Comparison of ENCODE assay signal across 12 mouse cellular contexts in the genomic region with DNA sequence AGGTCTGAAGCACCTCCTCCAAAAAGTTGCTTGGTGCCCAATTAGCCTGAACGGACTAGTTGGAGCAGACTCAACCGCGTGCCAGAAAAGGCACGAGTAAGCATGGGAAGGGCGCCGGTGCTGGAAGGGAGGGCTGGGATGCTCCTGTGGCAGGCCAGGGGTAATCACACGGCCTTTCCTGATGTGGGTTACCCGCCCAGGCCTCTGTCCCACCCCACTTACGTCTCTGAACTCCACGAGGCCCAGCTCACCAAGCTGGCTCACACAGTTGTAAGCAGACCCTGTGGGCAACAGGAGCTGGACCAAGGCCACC. TPM values are rescaled to one million over a fixed set of nuclear protein-coding genes. Genes with fewer than 3 reads are reported as not detected.
DNase-seq lines count a peak whose midpoint lies in the region; ATAC-seq and TF ChIP-seq lines count a peak whose summit lies in the region.
"Had no signal": no experiment of that assay in that cellular context is flagged by ENCODE, and none has a peak within 500 bp of the region (broad histone marks: within the 10 kb centered on the region; RNA-seq: fewer than 3 reads in every experiment).

No protein-coding gene starts in this region.

- no peak for DNase-seq in heart, adult 18-20 months
- DNase-seq in lung, postnatal 0 days (ENCODE audit: low spot score), result no peak
- no peak for DNase-seq in lung, adult 2 months
- no peak for DNase-seq in left cerebral cortex, postnatal 25 days (ENCODE audit: low spot score in 2 of 2)
- no peak for DNase-seq in gastrocnemius, postnatal 10 days
- DNase-seq: cerebellum, postnatal 14 days; layer of hippocampus, postnatal 36 days; lung, postnatal 36 days had no signal

- no peak overlapping the region for H3K9ac ChIP-seq in heart, embryonic 14.5 days (ENCODE audit: low read length)
- H3K9ac ChIP-seq in lung, postnatal 0 days (replicated peaks; ENCODE audit: low read depth), result no peak overlapping the region
- H3K9ac ChIP-seq in intestine, postnatal 0 days (ENCODE audit: low read depth, low read length), result no peak overlapping the region
- H3K9ac ChIP-seq in stomach, embryonic 15.5 days, result no peak overlapping the region

- TF ChIP-seq POLR2A in lung, adult 2 months (IDR thresholded peaks at IDR 0.05; ENCODE audit: borderline replicate concordance, extremely low read depth, low read depth, low read length), result no peak

- no peak for ATAC-seq in heart, embryonic 14.5 days (ENCODE audit: insufficient number of reproducible peaks, insufficient read depth, low FRiP score, low read depth)
- ATAC-seq in lung, postnatal 0 days, result no peak
- no peak for ATAC-seq in intestine, postnatal 0 days
- ATAC-seq in stomach, embryonic 15.5 days (ENCODE audit: insufficient read depth, low FRiP score, low read depth), result no peak
- ATAC-seq: CD4-positive, CD25-positive, alpha-beta regulatory T cell, adult 4 months had no signal

- no peaks in the 10 kb centered on the region for H3K27me3 ChIP-seq in heart, embryonic 14.5 days (ENCODE audit: control insufficient read depth, insufficient read depth, low read length)
- H3K27me3 ChIP-seq in lung, postnatal 0 days (replicated peaks; ENCODE audit: insufficient read depth, low read length), result no peaks in the 10 kb centered on the region
- no peaks in the 10 kb centered on the region for H3K27me3 ChIP-seq in intestine, postnatal 0 days (replicated peaks; ENCODE audit: control insufficient read depth, insufficient read depth, low read length)
- no peaks in the 10 kb centered on the region for H3K27me3 ChIP-seq in stomach, embryonic 15.5 days (replicated peaks)

- no peak for TF ChIP-seq CTCF in lung, postnatal 0 days (IDR thresholded peaks at IDR 0.05)
- TF ChIP-seq CTCF in lung, adult 2 months (IDR thresholded peaks at IDR 0.05; ENCODE audit: insufficient read depth, low read length), result no peak
- TF ChIP-seq CTCF in intestine, postnatal 0 days (IDR thresholded peaks at IDR 0.05; ENCODE audit: low read depth), result no peak

- no peak for TF ChIP-seq EP300 in lung, postnatal 0 days (IDR thresholded peaks at IDR 0.05)

- intact Hi-C loops in left cerebral cortex, postnatal 25 days (cut with DNase I), result no loop called here

- H3K36me3 ChIP-seq in heart, embryonic 14.5 days (ENCODE audit: control insufficient read depth, insufficient read depth, low read length), result peaks cover 51% of the 10 kb centered on the region
- H3K36me3 ChIP-seq in lung, postnatal 0 days (ENCODE audit: insufficient read depth, low read length), result peaks cover 22% of the 10 kb centered on the region
- peaks cover 41% of the 10 kb centered on the region for H3K36me3 ChIP-seq in intestine, postnatal 0 days (ENCODE audit: control insufficient read depth, insufficient read depth)
- peaks cover 25% of the 10 kb centered on the region for H3K36me3 ChIP-seq in stomach, embryonic 15.5 days

- H3K4me3 ChIP-seq in heart, embryonic 14.5 days (ENCODE audit: control insufficient read depth in 1 of 2, insufficient read depth in 1 of 2, low read depth in 1 of 2, low read length in 2 of 2), result no peak overlapping the region
- H3K4me3 ChIP-seq in lung, postnatal 0 days (ENCODE audit: low read depth, low read length), result no peak overlapping the region
- H3K4me3 ChIP-seq in lung, adult 2 months (replicated peaks; ENCODE audit: extremely low read depth, low read depth, low read length), result no peak overlapping the region
- no peak overlapping the region for H3K4me3 ChIP-seq in intestine, postnatal 0 days (ENCODE audit: low read depth, low read length)
- no peak overlapping the region for H3K4me3 ChIP-seq in stomach, embryonic 15.5 days (replicated peaks)

- H3K9me3 ChIP-seq in heart, embryonic 14.5 days (ENCODE audit: control insufficient read depth, low read length), result no peaks in the 10 kb centered on the region
- H3K9me3 ChIP-seq in lung, postnatal 0 days (ENCODE audit: low read length), result no peaks in the 10 kb centered on the region
- H3K9me3 ChIP-seq in intestine, postnatal 0 days (ENCODE audit: control insufficient read depth), result no peaks in the 10 kb centered on the region
- H3K9me3 ChIP-seq in stomach, embryonic 15.5 days, result no peaks in the 10 kb centered on the region

- peaks cover 15 to 18% of the 10 kb centered on the region in 2 experiments; a peak in 3 of 4 replicates for H3K4me1 ChIP-seq in heart, embryonic 14.5 days (ENCODE audit: control insufficient read depth in 2 of 2, insufficient read depth in 2 of 2, low read length in 2 of 2)
- H3K4me1 ChIP-seq in lung, postnatal 0 days (ENCODE audit: insufficient read depth, low read depth, low read length), result peaks cover 15% of the 10 kb centered on the region
- H3K4me1 ChIP-seq in lung, adult 2 months (ENCODE audit: control insufficient read depth, insufficient read depth, low read length), result peaks cover 12% of the 10 kb centered on the region
- peaks cover 13% of the 10 kb centered on the region; the same call in 1 of the 2 replicates for H3K4me1 ChIP-seq in intestine, postnatal 0 days (replicated peaks; ENCODE audit: control insufficient read depth, insufficient read depth, low read length)
- peaks cover 34% of the 10 kb centered on the region for H3K4me1 ChIP-seq in stomach, embryonic 15.5 days

- H3K27ac ChIP-seq in heart, embryonic 14.5 days (replicated peaks in 1 of 2; ENCODE audit: control insufficient read depth in 1 of 2, insufficient read depth in 1 of 2, low read depth in 2 of 2, low read length in 2 of 2), result peak overlapping the region in 1 of 2 experiments; percentile 82; a peak in 1 of 4 replicates
- peak overlapping the region; percentile 68 for H3K27ac ChIP-seq in lung, postnatal 0 days (ENCODE audit: low read length)
- no peak overlapping the region for H3K27ac ChIP-seq in intestine, postnatal 0 days (ENCODE audit: low read depth, low read length)
- H3K27ac ChIP-seq in stomach, embryonic 15.5 days, result no peak overlapping the region

- peak overlapping the region; percentile 69 for H3K4me2 ChIP-seq in heart, embryonic 14.5 days (ENCODE audit: low read length)
- peak overlapping the region; percentile 86 for H3K4me2 ChIP-seq in lung, postnatal 0 days (replicated peaks; ENCODE audit: low read depth, low read length)
- H3K4me2 ChIP-seq in intestine, postnatal 0 days (replicated peaks; ENCODE audit: low read depth), result peak overlapping the region; percentile 75
- H3K4me2 ChIP-seq in stomach, embryonic 15.5 days, result peak overlapping the region; percentile 90; the same call in 1 of the 2 replicates

- 69% methylated on average over 10 of the region's 10 CpGs for WGBS in heart, embryonic 14.5 days
- 59% methylated on average over 10 of the region's 10 CpGs for whole genome bisulfite sequencing in lung, postnatal 0 days
- 51% methylated on average over 10 of the region's 10 CpGs for WGBS in lung, adult 2 months
- 59% methylated on average over 10 of the region's 10 CpGs for WGBS in intestine, postnatal 0 days
- 69% methylated on average over 10 of the region's 10 CpGs for WGBS in stomach, embryonic 15.5 days

RNA-seq across cellular contexts. Expression of gene Tcirg1, which starts 2.6 kb away (rescaled TPM):
- polyA plus RNA-seq in heart, embryonic 14.5 days (2014; fragmentation: Nextera tagmentation; extraction: Ambion mirVana), result 16.1 and 17.1 TPM in 2 replicates
- 1 to 10 TPM; 8.0 to 9.2 TPM for total RNA-seq in heart, adult 18-20 months (2021)
- 31.8 and 33.1 TPM in 2 replicates for polyA plus RNA-seq in lung, postnatal 0 days (2015; fragmentation: Nextera tagmentation; extraction: Ambion mirVana)
- polyA plus RNA-seq in lung, adult 2 months (2012; rRNA removed), result 157 and 164 TPM in 2 replicates
- 76.2 and 83.0 TPM in 2 replicates for polyA plus RNA-seq in intestine, postnatal 0 days (2015; fragmentation: Nextera tagmentation; extraction: Ambion mirVana)
- 34.7 and 42.6 TPM in 2 replicates for polyA plus RNA-seq in stomach, embryonic 15.5 days (2015; fragmentation: Nextera tagmentation; extraction: Ambion mirVana)
- total RNA-seq in left cerebral cortex, postnatal 25 days (2021), result 10 to 100 TPM; 15.3 to 16.4 TPM
- 10 to 100 TPM; 13.6 to 31.1 TPM for total RNA-seq in gastrocnemius, postnatal 10 days (2021)

RNA-seq across cellular contexts. Expression of gene Ndufs8, which starts 8.3 kb away (rescaled TPM):
- 479 and 507 TPM in 2 replicates for polyA plus RNA-seq in heart, embryonic 14.5 days (2014; fragmentation: Nextera tagmentation; extraction: Ambion mirVana)
- total RNA-seq in heart, adult 18-20 months (2021), result 100 to 1,000 TPM; 489 to 502 TPM
- polyA plus RNA-seq in lung, postnatal 0 days (2015; fragmentation: Nextera tagmentation; extraction: Ambion mirVana), result 203 and 225 TPM in 2 replicates
- 157 and 189 TPM in 2 replicates for polyA plus RNA-seq in lung, adult 2 months (2012; rRNA removed)
- 303 and 317 TPM in 2 replicates for polyA plus RNA-seq in intestine, postnatal 0 days (2015; fragmentation: Nextera tagmentation; extraction: Ambion mirVana)
- 312 and 320 TPM in 2 replicates for polyA plus RNA-seq in stomach, embryonic 15.5 days (2015; fragmentation: Nextera tagmentation; extraction: Ambion mirVana)
- total RNA-seq in left cerebral cortex, postnatal 25 days (2021), result 100 to 1,000 TPM; 124 to 137 TPM
- 100 to 1,000 TPM; 181 to 205 TPM for total RNA-seq in gastrocnemius, postnatal 10 days (2021)

RNA-seq across cellular contexts. Expression of gene Aldh3b1, which starts 25.3 kb away (rescaled TPM):
- 2.3 and 2.9 TPM in 2 replicates for polyA plus RNA-seq in heart, embryonic 14.5 days (2014; fragmentation: Nextera tagmentation; extraction: Ambion mirVana)
- total RNA-seq in heart, adult 18-20 months (2021), result 1 to 10 TPM; 1.3 to 2.0 TPM
- polyA plus RNA-seq in lung, postnatal 0 days (2015; fragmentation: Nextera tagmentation; extraction: Ambion mirVana), result 33.2 and 38.3 TPM in 2 replicates
- polyA plus RNA-seq in lung, adult 2 months (2012; rRNA removed), result 71.9 and 85.0 TPM in 2 replicates
- 16.1 and 17.4 TPM in 2 replicates for polyA plus RNA-seq in intestine, postnatal 0 days (2015; fragmentation: Nextera tagmentation; extraction: Ambion mirVana)
- 3.6 and 4.2 TPM in 2 replicates for polyA plus RNA-seq in stomach, embryonic 15.5 days (2015; fragmentation: Nextera tagmentation; extraction: Ambion mirVana)
- 1 to 10 TPM; 2.2 to 2.4 TPM for total RNA-seq in left cerebral cortex, postnatal 25 days (2021)
- 1 to 10 TPM; 4.2 to 5.7 TPM for total RNA-seq in gastrocnemius, postnatal 10 days (2021)

RNA-seq across cellular contexts. Expression of gene Unc93b1, which starts 30.7 kb away (rescaled TPM):
- 11.2 and 14.5 TPM in 2 replicates for polyA plus RNA-seq in heart, embryonic 14.5 days (2014; fragmentation: Nextera tagmentation; extraction: Ambion mirVana)
- total RNA-seq in heart, adult 18-20 months (2021), result 10 to 100 TPM; 17.7 to 23.9 TPM
- polyA plus RNA-seq in lung, postnatal 0 days (2015; fragmentation: Nextera tagmentation; extraction: Ambion mirVana), result 40.0 and 45.5 TPM in 2 replicates
- polyA plus RNA-seq in lung, adult 2 months (2012; rRNA removed), result 169 and 180 TPM in 2 replicates
- 28.3 and 29.2 TPM in 2 replicates for polyA plus RNA-seq in intestine, postnatal 0 days (2015; fragmentation: Nextera tagmentation; extraction: Ambion mirVana)
- polyA plus RNA-seq in stomach, embryonic 15.5 days (2015; fragmentation: Nextera tagmentation; extraction: Ambion mirVana), result 21.4 and 22.2 TPM in 2 replicates
- total RNA-seq in left cerebral cortex, postnatal 25 days (2021), result 10 to 100 TPM; 14.1 to 16.1 TPM
- 10 to 100 TPM; 19.6 to 20.1 TPM for total RNA-seq in gastrocnemius, postnatal 10 days (2021)

RNA-seq across cellular contexts. Expression of gene Chka, which starts 52.7 kb away (rescaled TPM):
- polyA plus RNA-seq in heart, embryonic 14.5 days (2014; fragmentation: Nextera tagmentation; extraction: Ambion mirVana), result 25.5 and 27.2 TPM in 2 replicates
- total RNA-seq in heart, adult 18-20 months (2021), result 10 to 100 TPM; 11.8 to 15.5 TPM
- 65.9 and 68.1 TPM in 2 replicates for polyA plus RNA-seq in lung, postnatal 0 days (2015; fragmentation: Nextera tagmentation; extraction: Ambion mirVana)
- polyA plus RNA-seq in lung, adult 2 months (2012; rRNA removed), result 75.9 and 81.6 TPM in 2 replicates
- 113 and 155 TPM in 2 replicates for polyA plus RNA-seq in intestine, postnatal 0 days (2015; fragmentation: Nextera tagmentation; extraction: Ambion mirVana)
- 56.9 and 65.3 TPM in 2 replicates for polyA plus RNA-seq in stomach, embryonic 15.5 days (2015; fragmentation: Nextera tagmentation; extraction: Ambion mirVana)
- 10 to 100 TPM; 82.8 to 93.7 TPM for total RNA-seq in left cerebral cortex, postnatal 25 days (2021)
- 1 to 10 TPM; 6.0 to 7.0 TPM for total RNA-seq in gastrocnemius, postnatal 10 days (2021)
